Mouse (Mus musculus) thymus, postnatal 10 days (tissue): ENCODE results near the gene Gapt.
"Not testable (repeated sequence)": the region's sequence is repeated elsewhere in the genome, so short reads cannot be mapped to it uniquely, and the experiment has no call there.

Source experiments
- DNase-seq, 2 experiments: peaks; one replicate each; pipeline ENCODE4 v3.0.0; 2021; ENCODE audit warnings: low spot score in 2 of 2

The Gapt gene

DNA sequence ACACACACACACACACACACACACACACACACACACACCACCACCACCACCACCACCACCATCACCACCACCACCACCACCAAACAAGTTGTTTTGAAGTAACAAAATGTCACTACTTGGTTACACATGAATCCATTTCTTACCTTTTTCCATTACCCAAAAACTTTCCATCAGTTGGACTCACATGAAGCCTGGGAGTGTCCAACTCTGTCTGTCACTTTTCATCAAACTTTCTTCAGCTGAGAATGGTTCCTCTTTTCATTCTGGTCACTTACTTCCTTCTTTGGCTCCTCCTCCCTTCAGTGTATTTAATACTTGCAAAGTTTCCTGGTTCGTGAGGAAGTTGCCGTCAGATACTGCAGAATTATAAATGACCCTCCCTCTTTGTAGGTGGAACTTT is at the start of gene Gapt:
Gapt (minus strand) TSS at position 259 of the 400 bp plus-strand sequence.
- DNase-seq: no peak

DNA sequence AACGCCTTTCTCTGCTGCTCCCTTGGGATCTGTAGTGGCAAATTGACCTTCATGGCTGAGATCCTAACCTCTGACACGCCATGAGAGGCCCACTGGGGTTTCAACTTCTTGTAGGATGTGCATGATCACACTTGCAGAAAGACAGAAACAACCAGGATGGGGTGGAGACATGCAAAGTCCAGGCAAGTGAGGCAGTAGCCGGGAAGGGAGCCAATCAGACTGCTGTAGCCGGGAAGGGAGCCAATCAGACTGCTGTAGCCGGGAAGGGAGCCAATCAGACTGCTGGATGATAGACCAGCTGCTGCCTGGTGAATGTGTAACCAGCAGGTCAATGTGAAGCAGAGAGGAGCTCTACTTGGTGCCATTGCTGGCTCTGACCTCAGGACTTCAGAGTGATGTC is 49.2 kb upstream of the Gapt start:
- no peak for DNase-seq

DNA sequence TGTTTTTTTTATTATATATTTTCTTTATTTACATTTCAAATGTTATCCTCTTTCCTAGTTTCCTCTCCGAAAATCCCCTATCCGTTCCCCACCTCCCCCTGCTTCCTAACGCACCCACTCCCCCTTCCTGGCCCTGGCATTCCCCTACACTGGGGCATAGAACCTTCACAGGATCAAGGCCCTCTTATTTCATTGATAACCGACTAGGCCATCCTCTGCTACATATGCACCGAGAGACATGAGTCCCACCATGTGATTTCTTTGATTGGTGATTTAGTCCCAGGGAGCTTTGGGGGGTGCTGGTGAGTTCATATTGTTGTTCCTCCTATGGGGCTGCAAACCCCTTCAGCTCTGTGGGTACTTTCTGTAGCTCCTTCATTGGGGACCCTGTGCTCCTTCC is 47.7 kb upstream of the Gapt start:
- not testable (repeated sequence) for DNase-seq

DNA sequence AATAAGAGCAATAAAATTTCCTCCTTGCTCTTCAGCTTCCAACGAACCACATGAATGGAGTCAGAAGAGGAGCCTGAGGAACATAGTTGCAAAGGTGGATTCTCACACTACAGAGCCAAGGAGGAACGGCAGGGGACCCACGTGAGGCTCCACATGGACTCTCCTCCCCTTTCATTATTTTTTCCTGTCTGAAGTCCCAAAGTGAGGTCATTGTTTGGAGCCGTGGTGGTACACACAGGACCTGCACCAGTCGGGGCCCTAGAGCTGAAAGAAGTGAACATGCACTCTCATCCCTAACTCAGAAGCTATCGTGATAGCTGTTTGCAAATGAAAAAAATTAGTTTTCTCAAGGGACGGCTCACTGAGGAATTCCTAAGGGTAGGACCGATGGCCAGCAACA is 47.1 kb upstream of the Gapt start:
- DNase-seq: no peak

DNA sequence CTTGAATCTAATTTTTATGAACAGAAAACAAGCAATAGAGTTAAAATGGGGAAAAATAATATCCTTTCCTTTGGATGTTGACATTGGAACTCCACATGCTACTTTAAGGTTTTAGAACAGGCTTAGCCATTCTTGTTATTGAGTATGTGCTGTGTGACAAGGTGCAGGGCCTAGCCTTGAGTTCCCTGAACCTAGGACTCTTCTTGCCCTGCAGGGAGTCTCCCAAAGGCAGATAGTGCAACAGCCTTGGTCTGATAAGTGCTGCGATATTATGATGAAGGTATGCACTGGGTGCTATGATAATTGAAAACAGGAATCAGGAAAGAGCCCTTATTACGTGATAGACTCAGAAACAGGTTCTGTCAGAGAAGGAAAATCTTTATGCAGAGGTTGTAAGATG is 44.9 kb upstream of the Gapt start:
- DNase-seq: no peak

DNA sequence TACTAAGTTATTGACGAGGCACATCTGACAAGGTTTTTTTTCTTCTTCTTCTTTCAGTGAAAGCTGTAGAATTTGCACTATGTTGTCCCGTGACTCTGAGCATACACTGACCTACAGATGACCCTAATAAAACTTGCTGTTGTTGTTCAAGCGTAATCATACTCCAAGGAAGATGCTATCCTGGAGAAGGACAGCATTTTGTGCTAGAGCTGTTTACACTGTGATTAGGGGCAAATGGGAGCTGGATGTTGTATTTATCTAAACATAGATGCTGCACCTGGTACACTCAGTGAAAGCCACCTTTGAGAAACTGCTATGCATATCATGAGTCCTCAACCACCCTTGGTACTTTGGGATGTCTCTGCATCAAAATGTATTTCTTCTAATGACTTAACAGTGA is 44.4 kb upstream of the Gapt start:
- DNase-seq: no peak

DNA sequence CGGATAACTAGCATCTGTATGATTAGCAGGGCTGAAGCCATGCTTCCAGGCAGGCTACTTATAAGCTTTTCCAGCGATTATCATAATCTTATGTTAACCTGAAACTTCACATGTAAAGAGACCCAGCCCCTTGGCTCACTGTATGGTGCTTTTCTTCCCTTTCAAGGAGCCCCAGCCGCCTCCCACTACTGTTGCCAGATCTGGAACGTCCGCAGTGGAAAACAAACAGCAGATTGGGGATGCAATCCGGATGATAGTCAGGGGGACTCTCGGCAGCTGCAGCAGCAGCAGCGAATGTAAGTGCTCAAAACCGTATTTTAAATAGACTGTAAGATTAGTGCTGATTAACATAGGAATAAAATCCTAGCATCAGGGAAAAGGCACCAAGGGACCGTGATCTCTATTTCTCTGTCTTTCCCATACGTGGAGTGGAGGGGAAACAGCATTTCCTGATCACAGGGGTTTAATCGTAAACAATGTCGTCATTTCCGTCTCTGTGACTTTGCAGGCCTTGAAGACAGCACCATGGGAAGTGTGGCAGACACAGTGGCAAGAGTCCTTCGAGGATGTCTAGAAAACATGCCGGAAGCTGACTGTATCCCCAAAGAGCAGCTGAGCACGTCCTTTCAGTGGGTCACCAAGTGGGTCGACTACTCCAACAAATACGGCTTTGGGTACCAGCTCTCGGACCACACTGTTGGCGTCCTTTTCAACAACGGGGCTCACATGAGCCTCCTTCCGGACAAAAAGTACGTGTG is 41.7 kb upstream of the Gapt start:
- no peak for DNase-seq

DNA sequence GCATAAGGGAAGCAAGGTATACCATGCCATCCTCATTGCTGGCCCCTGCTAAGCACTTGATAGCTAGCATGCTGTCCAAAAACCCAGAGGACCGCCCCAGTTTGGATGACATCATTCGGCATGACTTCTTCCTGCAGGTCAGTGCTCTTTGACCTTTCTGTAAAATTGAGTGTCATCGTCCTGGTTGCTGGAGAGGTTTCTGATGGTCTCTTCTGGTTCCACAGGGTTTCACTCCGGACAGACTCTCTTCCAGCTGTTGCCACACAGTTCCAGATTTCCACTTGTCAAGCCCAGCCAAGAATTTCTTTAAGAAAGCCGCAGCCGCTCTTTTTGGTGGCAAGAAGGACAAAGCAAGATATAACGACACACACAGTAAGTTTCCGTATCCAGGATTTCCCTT is 40.8 kb upstream of the Gapt start:
- DNase-seq: no peak

DNA sequence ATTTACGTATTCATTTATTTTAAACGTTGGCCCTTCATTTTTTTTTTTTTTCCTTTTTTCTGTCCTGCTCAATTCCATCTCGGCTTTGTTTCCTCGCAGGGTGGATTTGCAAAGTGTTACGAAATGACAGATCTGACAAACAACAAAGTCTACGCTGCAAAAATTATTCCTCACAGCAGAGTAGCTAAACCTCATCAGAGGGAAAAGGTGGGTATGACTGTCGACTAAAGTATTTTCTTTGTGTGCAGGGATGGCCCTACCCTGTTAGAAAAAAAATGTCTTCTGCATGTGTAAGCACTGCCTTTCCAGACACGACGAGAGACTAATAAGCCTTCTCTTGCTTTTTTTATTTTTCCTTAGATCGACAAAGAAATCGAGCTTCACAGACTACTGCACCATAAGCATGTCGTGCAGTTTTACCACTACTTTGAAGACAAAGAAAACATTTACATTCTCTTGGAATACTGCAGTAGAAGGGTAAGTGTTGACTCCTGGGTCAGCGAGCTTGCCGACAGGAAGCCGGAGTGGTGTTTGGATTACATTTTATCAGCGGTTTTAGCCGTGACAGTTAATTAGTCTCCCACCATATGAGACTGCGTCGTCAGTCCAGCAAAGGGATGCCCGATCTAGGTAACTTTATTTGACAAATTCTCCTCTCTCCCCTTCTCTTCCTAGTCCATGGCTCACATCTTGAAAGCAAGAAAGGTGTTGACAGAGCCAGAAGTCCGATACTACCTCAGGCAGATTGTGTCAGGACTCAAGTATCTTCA is 39.1 kb upstream of the Gapt start:
- no peak for DNase-seq

DNA sequence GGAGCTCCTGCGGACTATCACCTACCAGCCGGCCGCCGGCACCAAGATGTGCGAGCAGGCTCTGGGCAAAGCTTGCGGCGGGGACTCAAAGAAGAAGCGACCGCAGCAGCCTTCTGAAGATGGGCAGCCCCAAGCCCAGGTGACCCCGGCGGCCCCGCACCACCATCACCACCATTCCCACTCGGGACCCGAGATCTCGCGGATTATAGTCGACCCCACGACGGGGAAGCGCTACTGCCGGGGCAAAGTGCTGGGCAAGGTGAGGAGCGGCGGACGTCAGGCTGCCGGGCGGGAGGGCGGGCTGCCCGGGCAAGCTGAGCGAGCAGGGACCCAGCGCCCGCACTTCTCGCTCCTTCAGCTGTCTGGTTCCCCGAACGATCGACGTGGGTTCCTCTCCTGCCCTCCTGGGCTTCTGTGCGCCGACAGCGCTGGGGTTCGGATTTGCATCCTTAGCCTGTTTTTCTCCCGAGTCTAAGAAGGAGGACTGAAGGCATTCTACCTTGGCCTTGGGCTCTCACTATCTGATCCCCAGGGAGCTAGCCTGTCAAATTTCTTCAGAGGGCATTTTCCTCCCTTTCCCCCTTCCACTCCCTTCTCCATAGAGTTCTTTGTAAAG is 38.3 kb upstream of the Gapt start:
- DNase-seq: no peak

DNA sequence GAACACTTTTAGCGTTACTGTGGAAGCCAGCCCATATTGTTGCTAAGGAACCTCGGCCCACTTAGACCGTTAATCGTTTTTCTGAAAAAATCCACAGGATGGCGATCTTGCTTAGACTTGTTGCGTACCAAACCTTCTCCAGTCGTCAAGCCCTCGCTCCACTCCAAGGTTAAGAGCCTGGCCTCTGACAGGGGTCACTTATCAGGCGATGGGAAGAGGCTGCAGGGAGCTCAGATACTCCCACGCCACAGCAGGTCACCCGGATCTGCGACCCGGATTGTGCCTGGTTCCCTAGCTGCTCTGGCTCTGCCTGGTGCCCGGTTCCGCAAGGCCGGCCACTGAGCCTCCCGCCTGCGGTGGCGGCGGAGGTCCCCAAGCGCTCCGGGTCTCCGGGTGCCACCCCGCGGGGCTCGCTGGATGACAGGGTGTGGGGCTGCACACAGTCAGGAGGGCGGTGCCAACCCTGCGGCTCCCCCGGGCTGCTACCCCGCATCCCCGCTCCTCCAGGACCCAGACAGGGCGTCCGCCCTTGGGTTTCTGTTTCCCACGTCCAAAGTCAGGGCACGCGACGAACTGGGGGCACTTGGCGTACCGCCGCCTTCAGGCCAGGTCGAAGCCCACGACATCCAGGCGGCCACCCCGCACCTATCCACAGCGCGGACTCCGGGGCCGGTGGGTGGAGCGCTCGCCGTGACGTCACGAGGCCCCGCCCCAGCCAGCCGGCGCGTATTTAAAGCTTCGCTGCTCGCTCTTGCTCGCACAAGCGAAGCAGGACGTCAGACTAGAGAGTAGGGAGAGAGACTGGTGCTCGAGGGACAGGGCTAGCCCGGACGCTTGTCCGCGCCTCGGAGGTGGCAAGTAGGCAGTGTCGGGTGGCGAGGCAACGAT is 37.5 kb upstream of the Gapt start, which contains the start of gene Plk2:
Plk2 (plus strand) TSS at position 756 of the 888 bp plus-strand sequence.
- peak; percentile 79 to 91 for DNase-seq

DNA sequence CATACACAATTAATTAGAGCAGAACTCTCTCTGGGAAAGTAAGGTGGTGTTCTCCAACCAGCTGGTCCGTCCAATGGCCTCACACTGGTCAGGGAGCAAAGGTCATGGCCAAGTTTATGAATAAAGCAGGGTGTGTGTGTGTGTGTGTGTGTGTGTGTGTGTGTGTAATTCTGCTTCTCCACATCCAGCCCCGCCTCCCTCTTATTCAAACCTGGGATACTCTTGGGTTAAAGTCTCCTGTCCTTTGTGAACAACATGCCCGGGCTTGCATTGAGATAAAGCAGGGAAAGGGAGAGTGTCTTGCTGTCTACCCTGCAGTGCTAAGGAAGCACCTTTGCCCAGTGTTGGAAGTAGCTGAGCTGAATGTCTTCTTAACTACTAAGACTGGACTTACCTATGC is 35.6 kb upstream of the Gapt start:
- DNase-seq: no peak

DNA sequence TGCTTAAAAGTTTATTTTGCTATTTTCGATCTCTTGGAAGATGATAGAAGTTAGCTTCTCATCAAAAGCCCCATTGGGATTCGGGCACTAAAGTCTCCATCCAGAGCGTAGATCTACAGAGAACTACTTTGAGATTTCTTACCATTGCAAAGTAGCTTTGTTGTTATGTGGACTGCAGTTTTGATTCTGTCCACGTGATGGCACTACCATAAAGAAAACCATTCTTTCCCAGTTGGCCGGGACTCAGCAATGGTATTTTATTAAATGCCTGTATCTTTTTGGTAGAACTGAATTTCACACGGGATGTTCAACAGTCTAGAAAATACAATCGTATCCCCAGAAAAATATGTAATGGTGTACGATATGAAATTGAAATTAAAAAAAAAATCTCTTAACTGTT is 35.2 kb upstream of the Gapt start:
- peak in 1 of 2 experiments; percentile 38 for DNase-seq

DNA sequence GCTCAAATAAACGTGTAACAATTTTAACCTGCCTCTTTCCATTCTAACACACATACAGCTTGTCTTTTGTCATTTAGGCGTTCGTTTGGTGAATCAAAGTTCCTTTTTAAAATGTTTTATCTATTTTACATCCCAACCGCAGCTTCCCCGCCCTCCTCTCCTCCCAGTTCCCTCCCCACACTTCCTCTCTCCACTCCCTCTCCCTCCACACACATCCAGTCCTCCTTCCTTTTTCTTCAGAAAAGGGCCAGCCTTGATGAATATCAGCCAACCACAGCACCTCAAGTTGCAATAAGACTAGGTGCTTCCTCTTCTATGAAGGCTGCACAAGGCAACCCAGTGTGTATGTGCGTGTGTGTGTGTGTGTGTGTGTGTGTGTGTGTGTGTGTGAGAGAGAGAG is 27.5 kb upstream of the Gapt start:
- DNase-seq: no peak

DNA sequence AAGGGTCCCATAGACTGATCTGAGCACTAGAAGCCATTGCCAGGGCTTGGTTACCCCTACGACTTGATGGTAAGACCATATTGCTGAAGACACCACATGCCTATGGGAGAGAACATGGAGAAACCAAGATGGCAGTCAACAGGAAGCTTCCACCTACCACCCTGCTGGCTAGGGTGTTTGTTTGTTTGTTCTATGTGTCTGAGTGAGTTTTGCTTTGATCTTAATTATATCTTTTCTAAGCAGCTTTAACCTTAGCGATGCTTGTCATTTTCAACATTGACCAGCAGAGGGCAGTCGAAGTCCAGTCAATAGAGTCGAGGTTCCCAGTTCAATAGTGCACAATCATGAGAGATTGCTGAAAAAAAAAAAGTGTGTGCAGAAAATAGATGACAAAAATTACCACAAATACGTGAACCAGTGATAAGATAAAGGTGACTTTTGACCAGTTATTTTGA is 25.5 kb upstream of the Gapt start:
- DNase-seq: peak in 1 of 2 experiments; percentile 25

DNA sequence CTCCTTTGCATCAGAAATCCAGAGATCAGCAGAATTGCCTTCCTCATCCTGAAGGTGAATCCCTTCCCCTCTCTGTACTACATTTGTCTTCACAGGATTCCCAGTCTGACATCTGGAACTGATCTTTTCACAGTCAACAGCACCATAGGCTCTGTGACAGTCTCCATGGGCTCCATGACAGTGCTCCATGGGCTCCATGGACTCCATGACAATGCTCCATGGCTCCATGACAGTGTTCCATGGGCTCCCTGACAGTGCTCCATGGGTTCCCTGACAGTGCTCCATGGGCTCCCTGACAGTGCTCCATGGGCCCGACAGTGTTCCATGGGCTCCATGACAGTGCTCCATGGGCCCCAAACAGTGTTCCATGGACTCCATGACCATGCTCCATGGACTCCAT is 12.7 kb upstream of the Gapt start:
- DNase-seq: no peak

DNA sequence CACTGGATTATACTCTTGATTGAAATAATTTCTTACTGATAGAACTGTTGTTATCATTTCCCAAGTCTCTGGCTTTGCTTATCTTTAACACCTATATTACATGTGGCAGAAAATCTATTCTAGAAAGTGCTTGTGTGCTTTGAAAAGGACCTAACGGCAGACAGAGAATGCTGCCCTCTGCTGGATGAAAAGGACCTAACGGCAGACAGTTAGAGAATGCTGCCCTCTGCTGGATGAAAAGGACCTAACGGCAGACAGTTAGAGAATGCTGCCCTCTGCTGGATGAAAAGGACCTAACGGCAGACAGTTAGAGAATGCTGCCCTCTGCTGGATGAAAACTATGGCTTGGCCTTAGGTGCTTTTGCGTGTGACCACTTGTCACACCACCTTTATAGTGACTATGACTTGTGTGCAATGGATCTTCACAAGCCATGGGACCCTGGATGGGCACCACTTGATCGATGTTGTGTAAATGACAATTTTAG is 11.6 kb upstream of the Gapt start:
- DNase-seq: peak; percentile 4 to 34

DNA sequence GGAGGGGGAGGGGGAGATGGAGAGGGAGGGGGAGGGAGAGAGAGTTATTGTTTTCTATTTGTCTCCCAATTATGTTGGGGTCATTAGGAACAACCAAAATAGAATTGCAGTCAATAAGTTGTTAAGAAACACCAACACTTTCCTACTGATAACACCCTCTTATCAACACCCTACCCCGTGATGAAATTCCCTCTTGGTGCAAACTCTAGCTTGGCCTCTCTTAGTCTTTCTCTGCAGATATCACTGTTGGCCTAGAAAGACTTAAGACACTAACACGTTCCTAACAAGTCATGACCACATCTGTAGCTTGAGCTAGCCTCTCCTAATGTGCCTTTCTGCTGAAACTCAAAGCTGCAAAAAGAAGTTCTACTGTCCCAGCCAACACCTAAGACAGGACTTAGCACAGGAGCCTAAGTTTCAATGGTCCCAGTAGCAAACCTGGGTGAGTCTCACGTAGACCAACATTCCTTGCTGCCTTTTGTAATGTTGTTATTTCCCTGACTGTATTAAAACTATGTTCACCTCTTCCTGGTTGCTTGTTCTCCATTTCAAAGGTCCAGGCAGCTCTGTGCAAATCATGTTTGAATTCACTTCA is 11.1 kb upstream of the Gapt start:
- no peak for DNase-seq

DNA sequence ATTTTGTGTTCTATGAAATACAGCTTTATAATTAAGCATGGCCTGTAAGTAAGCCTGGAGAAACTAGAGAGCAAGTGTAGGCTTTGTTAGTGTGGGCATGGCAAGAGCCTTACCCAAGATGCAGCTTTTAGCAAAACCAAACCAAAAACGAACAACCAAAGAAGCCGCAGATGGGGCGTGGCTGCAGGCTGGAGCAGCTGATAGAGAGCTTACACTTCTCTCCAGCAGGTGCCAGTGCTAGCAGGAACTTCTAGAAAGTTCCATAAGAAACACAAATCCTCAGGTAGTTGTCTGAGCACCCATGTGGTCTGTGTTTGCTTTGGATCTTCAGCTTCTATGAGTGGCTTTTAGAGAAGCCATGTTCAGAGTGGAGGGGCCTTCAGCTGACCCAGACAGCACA is 9.5 kb upstream of the Gapt start:
- no peak for DNase-seq

DNA sequence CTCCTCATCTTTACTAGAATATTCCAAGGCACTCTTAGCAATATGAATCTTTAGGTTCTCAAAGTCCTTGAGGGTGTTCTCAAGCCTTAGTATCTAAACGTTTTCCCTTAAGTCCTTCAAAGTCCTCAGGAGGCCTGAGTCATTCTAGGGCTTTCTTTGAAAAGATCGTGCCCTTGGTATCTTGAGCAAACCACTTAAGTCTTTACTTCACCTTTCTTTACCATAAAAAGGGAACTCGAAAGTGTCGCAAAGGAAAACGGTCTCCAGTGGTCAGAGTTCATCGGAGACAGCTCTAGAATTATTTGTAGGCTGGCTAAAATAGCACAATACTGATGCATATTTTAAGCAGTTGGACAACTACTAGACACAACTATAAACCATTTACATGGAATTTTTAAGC is 6.7 kb upstream of the Gapt start:
- no peak for DNase-seq

DNA sequence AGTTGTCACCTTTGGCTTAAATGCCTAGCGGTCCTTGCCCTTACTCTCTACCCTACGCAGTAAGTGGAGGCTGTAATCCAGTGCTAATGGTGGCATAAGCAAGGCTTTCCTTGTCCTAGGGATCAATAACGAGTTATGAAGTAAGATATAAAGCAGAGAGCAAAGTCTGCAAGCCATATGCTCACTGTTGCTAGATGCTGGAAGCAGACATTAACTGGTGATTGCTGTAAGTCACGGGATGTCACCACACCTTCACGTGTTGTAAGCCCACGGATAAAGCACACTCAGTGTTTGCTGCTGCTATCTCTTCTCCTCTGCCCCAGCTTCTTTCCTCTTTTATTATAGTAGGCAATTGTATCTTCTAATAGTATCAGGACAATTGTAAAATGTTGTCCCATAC is 5.9 kb downstream of the Gapt start:
- DNase-seq: no peak
